Mouse (Mus musculus): Measurements from ENCODE around the gene Myo18a. TPM values are rescaled to one million over a fixed set of nuclear protein-coding genes. Genes with fewer than 3 reads are reported as not detected.

Myo18a gene
- total RNA-seq, 2 experiments from 2014 or later, result 132 to 140 TPM

DNA sequence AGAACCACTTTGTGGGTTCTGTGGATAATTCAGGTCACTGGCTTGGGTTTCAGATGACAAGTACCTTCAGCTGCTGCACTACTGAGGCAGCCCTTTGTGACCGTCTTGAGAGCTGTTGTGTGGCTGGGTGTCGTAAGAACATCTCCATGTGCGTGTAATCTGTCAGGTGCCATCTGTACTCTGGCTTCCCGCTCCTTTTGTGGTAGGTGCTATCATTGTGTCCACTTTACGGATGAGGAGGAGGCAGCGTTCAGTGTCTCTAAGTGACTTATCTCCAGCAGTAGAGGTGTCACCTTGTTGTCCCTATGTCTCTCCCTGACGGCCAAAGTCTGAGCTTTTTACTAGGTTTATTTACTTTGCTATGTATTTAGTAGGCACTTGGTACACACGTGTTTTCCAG is 7.3 kb downstream of the Myo18a start:
- no peak for DNase-seq (ENCODE audit: low spot score in 2 of 2)

DNA sequence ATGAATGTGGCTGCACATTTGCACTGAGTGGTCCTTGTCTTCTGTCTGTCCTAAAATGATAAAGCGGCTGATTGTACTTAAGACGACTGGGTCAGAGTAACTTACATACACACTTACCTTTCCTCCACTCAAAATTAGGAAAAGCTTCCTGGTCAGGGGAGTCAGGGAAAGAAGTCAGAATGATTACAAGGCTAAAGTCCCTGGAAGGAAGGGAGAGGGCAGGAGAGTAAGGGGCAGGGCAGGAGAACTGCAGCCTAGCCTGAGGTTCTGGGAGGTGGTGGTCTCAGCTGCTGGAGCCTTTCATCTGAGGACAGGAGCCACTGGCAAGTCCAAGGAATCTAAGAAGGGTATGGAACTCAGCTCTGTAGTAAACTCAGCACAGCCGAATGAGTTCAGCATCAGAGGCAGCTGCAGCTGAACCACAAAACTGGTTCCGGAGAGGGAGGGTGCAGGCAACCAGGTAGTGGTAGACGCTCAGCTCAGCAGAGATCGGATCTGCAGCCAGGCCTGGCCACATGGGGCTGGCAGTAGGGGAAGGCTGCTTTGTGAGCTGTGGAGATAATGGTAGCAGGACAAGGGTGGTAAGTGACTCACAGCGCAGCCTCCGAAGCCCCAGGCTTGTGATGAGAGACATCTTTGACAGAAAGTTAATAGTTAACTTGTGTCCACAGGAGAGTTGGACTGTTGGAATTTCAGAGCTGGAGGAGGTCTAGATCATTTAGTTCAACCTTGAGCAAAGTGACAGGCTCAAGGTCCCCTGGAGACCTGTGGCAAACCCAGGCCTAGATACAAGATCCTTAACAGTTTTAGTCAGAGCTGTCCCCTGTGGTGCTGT is 9.1 kb downstream of the Myo18a start:
- no peak for DNase-seq (ENCODE audit: low spot score in 2 of 2)

DNA sequence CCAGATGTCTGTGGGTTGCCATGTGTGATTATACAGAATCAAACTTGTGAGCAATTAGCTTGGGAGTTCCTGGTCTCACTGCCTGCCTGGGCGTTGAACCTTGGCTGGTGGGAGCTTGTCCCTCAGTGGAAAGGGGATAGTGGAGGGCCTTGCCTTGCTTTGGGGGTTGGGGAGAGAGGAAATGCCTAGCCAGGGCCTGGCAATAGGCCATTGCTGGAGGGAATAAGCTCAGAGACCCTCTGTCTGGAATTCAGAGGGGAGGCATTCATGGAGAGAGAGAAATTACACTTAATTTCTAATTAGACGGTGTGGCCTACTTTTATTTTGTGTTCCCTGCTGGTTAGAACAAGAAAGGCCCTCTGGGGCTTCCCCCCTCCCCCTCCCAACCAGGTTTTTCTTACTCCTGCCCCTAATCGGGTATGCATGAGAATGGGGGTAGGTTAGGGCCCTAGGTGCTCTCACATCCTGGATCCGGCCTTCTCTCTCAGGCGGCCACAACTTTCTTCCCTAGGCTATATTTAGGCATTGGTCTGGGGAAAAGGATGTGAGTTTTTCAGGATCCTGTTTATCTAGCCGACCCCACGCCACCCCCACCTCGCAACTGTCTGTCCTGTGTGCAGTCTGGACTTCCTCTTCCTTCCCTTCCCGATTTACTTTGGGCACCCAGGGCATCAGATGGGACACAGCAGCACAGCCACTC is 12.8 kb downstream of the Myo18a start:
- no peak for DNase-seq (ENCODE audit: low spot score in 2 of 2)

DNA sequence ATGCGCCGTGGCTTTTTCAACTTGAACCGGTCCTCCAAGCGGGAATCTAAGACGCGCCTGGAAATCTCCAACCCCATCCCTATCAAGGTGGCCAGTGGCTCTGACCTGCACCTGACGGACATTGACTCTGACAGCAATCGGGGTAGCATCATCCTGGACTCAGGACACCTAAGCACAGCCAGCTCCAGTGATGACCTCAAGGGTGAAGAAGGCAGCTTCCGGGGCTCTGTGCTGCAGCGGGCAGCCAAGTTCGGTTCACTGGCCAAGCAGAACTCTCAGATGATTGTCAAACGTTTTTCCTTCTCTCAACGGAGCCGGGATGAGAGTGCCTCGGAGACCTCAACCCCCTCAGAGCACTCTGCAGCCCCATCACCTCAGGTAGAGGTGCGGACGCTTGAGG is 14.4 kb downstream of the Myo18a start:
- no peak for DNase-seq (ENCODE audit: low spot score in 2 of 2)

DNA sequence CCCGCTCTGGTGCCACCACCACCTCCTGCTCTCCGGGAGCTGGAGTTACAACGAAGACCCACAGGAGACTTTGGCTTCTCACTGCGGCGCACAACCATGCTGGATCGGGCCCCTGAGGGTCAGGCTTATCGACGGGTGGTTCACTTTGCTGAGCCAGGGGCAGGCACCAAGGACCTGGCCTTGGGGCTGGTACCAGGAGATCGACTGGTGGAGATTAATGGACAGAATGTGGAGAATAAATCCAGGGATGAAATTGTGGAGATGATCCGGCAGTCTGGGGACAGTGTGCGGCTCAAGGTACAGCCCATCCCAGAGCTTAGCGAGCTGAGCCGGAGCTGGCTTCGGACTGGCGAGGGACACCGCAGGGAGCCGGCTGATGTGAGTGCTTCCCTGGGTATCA is 14.9 kb downstream of the Myo18a start:
- DNase-seq (ENCODE audit: low spot score in 2 of 2), result no peak

DNA sequence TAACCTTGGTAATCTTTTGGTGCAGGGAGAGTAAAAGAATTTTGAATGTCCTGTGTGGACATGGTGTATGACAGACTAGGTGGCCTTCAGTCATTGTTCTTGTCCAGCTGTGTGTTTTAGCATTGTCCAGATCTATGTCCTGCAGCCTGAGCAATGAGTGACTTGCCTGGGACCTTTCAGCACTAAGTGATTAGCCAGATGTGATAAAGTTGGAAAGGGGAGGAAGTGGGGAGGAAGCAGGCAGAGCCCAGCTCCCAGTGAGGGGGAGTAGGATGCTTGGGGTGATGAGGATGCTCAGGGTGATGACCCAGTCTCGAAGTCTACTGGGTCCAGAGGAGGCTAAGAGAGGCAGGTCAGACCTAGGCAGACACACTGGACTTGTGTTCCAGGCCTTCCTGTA is 16.2 kb downstream of the Myo18a start:
- no peak for DNase-seq (ENCODE audit: low spot score in 2 of 2)

DNA sequence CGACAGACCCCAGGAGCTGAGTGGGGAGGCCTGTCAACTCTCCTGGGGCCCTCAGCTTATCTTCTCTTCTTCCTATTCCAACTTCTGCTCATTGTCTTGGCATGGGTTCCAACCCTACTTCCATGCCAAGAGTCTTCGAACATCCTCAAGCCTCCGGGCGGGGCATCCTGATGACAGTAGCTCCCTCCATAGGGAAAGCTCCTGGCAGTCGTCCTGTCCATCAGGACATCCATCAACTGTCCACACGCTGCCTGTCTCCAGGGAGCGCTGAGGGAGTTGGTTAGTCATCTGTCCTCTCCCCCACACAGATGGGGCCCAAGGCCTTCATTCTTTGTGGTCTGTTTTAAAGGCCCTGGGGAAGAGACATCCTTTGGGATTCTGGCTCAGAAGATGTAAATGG is 18.0 kb downstream of the Myo18a start:
- DNase-seq (ENCODE audit: low spot score in 2 of 2), result no peak

DNA sequence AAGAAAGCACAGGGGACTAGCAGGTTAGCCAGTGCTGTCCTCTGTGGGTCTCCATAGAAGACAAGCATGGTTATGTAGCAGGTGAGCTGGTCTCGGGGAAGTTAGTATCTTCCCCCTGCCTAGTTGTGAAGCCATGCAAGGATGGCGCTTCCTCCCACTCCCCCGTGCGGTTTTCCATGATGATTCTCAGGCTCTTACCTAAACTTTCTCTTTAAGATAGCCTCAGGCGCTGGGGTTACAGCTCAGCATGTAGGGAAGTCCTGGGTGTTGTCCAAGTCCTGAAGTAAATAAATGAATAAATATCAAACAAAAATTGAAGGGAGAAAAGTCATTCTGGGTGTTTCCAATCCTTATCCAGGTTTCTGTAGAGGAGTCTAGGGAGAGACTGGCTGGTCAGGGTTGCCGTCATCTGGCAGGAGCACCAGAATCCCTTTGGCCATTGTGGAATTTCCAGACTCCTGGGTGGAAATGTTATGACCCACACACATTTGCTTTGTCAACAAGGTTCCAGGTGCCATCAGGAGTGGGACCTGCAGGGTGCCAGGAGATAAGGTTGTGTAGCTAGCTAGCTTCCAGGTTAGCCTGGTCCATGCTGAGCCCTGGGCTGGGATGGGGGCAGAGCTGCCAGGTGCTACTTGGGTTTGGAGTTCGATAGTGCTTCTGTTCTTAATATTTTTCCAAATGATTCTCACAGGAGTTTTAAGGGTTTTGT is 19.2 kb downstream of the Myo18a start:
- DNase-seq (ENCODE audit: low spot score in 2 of 2), result no peak

DNA sequence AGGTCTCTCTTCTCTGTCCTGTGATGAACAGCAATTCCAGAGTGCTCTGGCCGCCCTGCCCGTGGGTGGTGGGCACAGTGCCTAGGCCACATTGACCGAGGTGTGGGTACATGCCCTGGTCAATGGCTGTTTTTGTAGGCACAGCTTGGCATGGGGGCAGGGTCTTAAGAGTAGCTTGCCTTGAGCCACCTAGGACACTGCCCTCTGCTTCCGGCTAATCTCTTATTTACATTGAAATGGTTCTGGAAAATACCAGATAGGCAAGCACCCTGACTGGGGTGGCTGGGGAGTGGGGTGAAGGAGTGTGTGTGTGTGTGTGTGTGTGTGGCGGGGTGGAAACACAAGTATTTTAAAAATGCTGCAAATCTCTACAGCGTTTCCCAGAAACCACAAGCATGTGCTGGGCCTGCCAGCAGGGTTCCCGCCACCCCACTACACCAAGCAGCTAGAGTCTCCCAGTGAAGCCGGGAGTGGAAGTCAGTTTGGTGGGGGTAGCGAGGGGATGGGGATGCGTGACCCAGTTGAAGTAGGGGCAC is 20.2 kb downstream of the Myo18a start:
- no peak for DNase-seq (ENCODE audit: low spot score in 2 of 2)

DNA sequence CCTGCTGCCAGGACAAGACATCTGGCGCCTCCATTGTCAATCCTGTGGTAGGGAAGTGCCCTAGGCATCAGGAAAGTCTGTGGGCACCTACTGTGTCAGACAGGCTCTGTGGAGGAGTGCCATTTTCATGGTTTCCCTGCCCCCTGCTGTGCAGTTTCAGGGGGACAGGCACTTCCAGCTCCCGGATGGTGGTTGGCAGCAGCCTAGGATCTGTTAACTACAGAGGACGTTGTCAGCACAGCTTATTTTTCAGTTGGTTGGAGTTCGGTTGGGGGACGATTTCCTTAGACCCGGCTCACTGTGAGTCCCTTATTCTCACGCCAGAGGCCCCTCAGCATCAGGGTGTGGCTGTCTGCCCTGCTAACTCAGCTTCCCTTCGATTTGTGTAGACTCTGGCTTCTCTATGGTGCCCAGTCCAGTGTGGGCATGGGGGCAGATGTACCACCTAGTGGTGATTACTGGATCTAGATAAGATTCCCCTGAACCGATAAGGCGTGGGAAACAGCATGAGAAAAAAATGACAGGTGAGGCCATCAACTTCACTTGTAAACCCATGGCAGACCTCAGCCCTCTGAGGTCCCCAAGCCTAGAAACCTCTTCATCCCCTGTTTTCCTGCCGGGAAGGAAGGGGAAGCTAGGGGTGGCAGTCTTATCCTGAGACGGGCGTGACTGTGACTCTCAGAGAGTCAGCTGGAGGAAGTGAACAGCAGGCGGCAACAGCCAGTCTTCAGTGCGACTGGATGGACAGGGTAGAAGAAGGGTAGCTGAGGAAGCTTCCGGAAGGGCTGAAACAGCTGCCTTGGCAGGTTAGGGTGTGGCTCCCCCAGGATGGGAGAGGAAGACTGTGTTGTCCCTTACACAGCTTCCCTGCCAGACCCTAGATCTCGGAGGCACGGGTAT is 21.0 kb downstream of the Myo18a start:
- DNase-seq (ENCODE audit: low spot score in 2 of 2), result no peak

DNA sequence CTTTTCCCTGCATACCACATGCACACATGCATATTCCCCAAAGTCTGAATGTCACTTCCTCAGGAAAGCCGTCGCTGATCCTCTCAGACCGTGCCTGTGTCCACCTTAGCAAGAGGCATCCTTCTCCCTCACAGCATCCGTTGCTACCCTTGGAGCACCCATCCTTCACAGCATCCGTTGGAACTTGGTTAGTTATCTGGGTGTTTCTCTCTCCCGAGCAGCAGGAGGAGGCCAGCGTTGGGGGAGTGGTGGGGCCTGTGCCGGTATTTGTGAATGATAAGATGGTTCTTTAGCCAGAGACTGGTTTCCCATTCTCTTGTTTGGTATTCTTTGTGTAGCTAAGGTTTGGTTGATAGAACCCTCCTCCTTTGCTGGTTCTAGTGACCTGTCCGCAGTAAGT is 21.8 kb downstream of the Myo18a start:
- DNase-seq (ENCODE audit: low spot score in 2 of 2), result no peak

DNA sequence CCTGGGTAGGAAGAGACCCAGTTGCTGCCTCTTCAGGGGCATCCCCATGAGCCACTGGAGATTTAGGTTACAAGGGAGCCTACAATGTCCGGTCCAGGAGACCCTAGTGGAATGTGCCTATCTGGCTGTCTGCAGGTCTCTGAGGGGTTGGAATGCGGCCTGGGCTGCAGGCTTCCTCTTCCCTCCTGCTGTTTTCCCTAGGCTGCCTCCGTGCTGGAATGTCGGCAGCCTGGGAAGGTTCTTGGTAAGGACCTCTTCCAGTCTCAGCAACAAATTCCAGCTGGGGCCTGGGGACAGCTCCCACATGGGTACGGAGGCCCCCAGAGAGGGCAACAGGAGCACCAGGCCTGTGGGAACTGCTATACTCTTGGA is 22.3 kb downstream of the Myo18a start:
- DNase-seq (ENCODE audit: low spot score in 2 of 2), result no peak

DNA sequence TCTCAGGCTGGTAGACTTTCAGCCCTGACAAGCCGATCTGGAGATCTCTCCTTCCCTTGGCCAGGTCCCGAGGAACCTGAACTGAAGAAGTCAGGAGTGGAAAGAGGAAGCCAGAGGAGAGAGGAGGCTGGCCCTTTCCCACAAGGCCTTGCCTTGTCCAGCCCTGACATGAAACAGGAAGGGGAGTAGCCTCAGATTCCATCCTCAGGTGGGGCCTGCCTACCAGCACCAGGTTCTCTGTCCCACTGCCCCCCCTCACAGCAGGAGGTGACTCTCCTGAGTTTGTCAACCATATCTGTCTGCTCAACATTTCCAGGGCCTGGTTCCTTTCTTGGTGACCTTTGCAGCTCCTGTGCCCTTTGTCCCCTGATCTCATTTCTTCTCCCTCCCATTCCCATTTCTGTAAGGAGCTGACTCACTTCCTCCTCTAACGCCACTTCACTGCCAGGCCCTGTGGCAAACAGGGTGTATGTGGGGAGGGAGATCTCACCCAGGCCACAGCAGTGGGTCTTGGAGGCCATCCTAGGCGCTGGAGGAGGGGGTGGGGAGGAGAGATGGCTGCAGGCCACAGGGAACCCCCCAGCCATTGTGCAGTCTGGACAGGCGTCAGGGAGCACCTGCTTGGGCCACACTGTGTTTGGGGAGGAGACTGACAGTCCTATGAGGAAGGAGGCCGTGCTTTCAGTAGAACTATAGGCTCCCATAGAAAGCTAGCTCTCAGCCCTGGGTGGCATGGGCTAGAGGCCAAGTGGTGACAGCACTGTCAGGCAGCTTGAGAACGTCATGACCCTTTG is 22.9 kb downstream of the Myo18a start:
- DNase-seq (ENCODE audit: low spot score in 2 of 2), result peak; percentile 30 to 46

DNA sequence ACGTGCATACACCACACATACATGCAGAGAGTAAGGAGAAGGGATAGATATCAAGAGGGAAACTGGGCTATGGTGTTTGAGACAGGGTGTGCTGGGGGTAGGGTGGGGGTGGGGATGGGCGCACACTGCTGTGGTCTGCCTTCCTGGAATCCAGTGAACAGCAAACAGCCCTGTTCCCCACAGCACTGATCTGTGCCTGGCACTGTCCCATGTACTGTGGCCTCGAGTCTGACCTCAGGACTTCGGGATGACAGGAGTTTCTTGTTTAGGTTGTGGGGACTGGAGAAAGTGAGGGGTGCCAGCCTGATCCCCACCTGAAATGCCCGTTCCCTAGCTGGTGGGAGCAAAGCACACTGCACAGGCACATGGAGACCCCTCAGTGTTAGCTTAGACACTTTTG is 24.7 kb downstream of the Myo18a start, which contains the start of gene Gm10277:
TSS of gene Gm10277 (minus strand) at position 41 of the 400 bp plus-strand sequence.
- no peak for DNase-seq (ENCODE audit: low spot score in 2 of 2)

DNA sequence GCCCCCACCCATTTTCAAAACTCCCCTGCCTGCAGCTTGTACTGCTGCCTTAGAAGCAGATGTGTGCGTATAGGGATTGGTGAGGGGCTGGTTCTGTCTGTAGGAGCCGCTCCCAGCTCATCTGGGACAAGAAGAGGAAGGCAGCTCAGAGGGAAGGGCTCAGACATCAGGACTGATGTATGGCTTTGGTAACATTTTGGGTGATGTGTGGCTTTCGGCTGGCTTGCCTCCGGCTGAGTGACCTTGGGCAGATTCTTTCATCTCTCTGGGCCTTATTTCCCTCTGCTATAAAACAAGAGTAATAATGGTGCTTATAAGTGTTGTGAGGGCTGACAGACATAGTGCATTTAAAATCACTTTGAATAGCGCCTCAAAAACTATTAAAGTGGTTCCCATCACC is 26.5 kb downstream of the Myo18a start:
- no peak for DNase-seq (ENCODE audit: low spot score in 2 of 2)

DNA sequence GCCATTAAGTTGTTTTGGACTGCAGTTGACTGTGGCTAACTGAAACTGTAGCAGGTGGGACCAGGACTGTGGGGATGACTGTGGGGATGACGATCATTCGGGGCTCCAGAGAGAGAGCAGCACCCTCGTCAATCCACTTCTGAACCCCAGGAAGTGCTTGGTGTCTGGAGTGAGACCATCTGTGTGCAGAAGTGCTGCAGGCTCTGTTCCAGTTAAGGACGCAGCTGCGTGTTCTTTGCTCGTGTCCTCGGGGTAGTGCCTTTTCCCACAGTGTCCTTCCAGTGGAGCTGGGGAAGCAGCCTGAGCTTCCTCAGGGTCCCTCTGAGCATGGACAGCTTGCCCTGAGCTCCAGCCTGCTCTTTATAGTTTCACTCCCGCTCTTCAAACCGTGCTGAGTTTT is 27.2 kb downstream of the Myo18a start:
- no peak for DNase-seq (ENCODE audit: low spot score in 2 of 2)

DNA sequence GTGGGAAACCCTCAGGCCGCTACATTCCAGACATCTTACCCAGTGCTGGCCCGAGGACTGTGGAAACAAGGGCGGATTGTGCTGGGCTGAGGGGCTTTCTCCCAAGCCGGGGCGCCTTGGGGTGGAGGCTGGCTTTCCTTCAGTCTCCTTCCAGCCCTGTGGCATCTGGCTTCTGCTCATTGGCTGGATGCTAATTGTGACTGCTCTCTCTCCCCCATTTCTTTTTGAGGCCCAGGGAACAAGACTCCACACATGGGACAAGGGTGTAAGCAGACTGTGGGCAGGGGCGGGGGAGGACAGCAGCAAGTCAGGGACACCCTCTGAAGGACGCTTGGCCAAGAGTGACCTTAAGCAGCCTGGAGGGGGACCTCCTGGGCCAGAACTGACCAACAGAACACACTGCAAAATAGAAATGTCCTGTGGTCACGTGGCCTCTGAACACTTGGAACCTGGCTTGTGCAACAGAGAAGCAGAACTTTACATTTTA is 28.2 kb downstream of the Myo18a start:
- no peak for DNase-seq (ENCODE audit: low spot score in 2 of 2)

DNA sequence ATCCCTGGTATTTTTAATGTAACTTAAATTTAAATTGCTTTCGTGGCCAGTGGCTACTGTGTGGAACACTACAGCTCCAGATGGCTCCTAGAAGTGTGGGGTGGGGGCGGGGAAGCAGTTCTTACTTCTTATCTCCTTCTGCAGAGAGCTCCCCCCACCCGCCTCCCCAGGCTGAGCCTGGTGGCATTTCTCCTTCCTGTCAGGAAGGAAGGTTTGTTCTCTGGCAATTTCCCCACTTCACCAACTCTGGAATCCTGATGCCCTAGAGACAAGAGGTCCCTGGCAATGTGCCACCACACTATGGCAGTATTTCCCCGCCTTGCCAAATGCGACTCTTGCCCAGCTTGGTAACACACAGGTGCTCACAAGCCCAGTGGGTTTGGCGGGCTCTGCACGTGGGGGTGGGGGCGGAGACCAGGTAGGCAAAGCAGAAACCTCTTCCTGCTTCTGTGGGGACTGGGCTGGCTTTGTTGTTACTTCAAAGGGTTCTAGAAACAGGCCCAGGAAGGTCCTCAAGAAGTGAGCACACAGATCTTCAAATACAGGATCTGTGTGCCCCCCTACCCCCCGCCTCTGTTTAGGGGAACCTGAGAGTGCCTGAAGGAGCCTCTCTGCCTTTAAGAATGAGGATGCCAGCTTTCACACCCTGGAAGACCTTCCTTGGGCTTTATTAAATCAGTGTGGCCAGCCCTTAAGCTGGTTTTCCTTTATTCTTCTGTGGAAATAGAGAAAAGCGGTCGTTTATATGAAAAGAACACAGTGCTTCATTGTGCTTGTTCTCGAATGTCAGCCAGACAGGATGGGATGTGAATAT is 28.9 kb downstream of the Myo18a start:
- DNase-seq (ENCODE audit: low spot score in 2 of 2), result no peak

DNA sequence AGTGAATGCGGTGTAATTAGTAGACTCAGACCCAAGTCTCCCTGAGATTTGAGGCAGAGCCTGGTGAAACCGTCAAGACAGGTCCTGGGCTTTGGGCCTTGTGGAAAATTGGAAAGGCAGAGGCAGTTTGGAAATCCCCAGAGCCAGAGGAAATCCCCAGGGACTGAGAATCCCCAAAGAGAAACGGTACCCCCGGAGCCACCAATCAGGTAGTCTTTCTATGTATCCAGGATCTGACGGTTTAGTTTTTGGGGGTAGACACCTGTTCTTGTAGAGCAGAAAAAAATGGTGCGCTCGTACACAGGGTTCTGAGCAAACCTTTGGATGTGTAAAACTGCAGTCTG is 29.5 kb downstream of the Myo18a start:
- DNase-seq (ENCODE audit: low spot score in 2 of 2), result no peak
